Mouse (Mus musculus) neural tube, embryonic 15.5 days (tissue): Measurements from ENCODE around the gene Engase. TPM values are rescaled to one million over a fixed set of nuclear protein-coding genes. Genes with fewer than 3 reads are reported as not detected.

Experiments
- ATAC-seq: fragments of 200-750 bp; cut with Nextera tagmentation; 2 replicates; pipeline ENCODE4 v1.8.0; 2017; ENCODE audit warnings: mild to moderate bottlenecking, moderate TSS enrichment, moderate library complexity; ENCODE audit not compliant: low FRiP score
- H3K27ac ChIP-seq: fragments of 300-500 bp; sonication (generic); replicated peaks from 2 replicates; pipeline ENCODE4 v1.5.1; 2015; ENCODE audit warnings: mild to moderate bottlenecking, inconsistent platforms
- H3K27me3 ChIP-seq: fragments of 300-500 bp; sonication (generic); replicated peaks from 2 replicates; pipeline ENCODE4 v1.6.1; 2015; ENCODE audit warnings: inconsistent platforms
- H3K36me3 ChIP-seq: fragments of 300-500 bp; sonication (generic); 2 replicates; pipeline ENCODE4 v1.6.1; 2015; ENCODE audit warnings: inconsistent platforms
- H3K4me1 ChIP-seq: fragments of 300-500 bp; sonication (generic); 2 replicates; pipeline ENCODE4 v1.6.1; 2015; ENCODE audit warnings: inconsistent platforms
- H3K4me2 ChIP-seq: fragments of 300-500 bp; sonication (generic); 2 replicates; pipeline ENCODE4 v1.6.1; 2015; ENCODE audit warnings: inconsistent platforms, mild to moderate bottlenecking, moderate library complexity
- H3K4me3 ChIP-seq: fragments of 300-500 bp; sonication (generic); replicated peaks from 2 replicates; pipeline ENCODE4 v1.5.1; 2015; ENCODE audit warnings: mild to moderate bottlenecking, inconsistent platforms
- H3K9ac ChIP-seq: fragments of 300-500 bp; sonication (generic); replicated peaks from 2 replicates; pipeline ENCODE4 v1.6.1; 2015; ENCODE audit warnings: mild to moderate bottlenecking, inconsistent platforms
- H3K9me3 ChIP-seq: fragments of 300-500 bp; sonication (generic); replicated peaks from 2 replicates; pipeline ENCODE4 v1.6.1; 2016; ENCODE audit warnings: inconsistent platforms
- WGBS: fragments of 180-500 bp; shearing (Covaris S2); methylation state at CpG from one replicate; pipeline ENCODE4 v1.1.7; 2015; ENCODE audit warnings: mixed read lengths; 5-methylcytosine and 5-hydroxymethylcytosine counted together
- polyA plus RNA-seq: library from polyadenylated mRNA; unstranded; fragments of >200 nt; fragmentation: Nextera tagmentation; extraction: Ambion mirVana; gene quantifications from 2 replicates; pipeline ENCODE4 v1.2.1, GENCODE M21; 2015

Gene Engase
- polyA plus RNA-seq, 1 experiment from 2014 or later: 7.1 TPM

DNA sequence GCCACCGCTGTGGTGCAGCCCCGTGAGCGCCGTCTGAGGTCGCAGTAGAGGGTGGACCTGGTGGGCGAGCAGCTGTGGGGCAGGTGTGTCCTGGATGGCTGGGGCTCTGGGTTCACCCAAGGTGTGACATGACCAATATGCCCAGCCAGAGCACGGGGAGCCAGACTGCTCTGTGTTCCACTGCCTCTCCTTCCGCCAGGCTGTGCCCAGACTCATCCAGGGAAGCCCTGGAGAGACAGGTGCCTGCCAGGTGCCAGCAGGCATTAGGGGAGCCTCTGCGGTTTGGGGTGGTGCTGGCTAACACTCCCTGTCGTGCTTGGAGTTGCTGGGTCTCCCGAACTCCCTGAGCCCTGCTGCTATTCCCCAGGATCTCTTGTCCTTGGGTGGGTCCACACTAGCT is 61.4 kb downstream of the Engase start:
- Histone ChIP-seq H3K9ac (no peak overlapping the region), H3K36me3 (no peaks in the 10 kb centered on the region), H3K27ac (no peak overlapping the region; the same call in 1 of the 2 replicates)

More for the DNA sequence above, 61.4 kb downstream of the Engase start:
- no peaks in the 10 kb centered on the region for H3K9me3 ChIP-seq
- no peaks in the 10 kb centered on the region for H3K27me3 ChIP-seq
- no peak for ATAC-seq
- WGBS: 69% methylated on average over 11 of the region's 11 CpGs
- H3K4me2 ChIP-seq: no peak overlapping the region
- peaks cover 49% of the 10 kb centered on the region for H3K4me1 ChIP-seq
- no peak overlapping the region for H3K4me3 ChIP-seq

Other genes starting within 250 kb of the Engase start
- gene Cyth1, start 228.2 kb upstream of the Engase start, polyA plus RNA-seq: 22.5 and 24.8 TPM in 2 replicates
- gene Usp36, start 186.6 kb upstream of the Engase start, polyA plus RNA-seq: 17.5 and 19.5 TPM in 2 replicates
- 0.18 and 0.37 TPM in 2 replicates for gene Cep295nl, start 134.3 kb upstream of the Engase start, polyA plus RNA-seq
- 84.6 and 86.6 TPM in 2 replicates for gene Timp2, start 121.1 kb upstream of the Engase start, polyA plus RNA-seq
- 3.6 and 20.7 TPM in 2 replicates for gene Lgals3bp, start 74.7 kb upstream of the Engase start, polyA plus RNA-seq
- 28.9 and 29.4 TPM in 2 replicates for gene Cant1, start 57.7 kb upstream of the Engase start, polyA plus RNA-seq
- 4.8 and 6.7 TPM in 2 replicates for gene C1qtnf1, start 48.6 kb upstream of the Engase start, polyA plus RNA-seq